Mouse (Mus musculus) kidney, adult 2 months (tissue): Measurements from ENCODE around the gene Gm12216. TPM values are rescaled to one million over a fixed set of nuclear protein-coding genes. Genes with fewer than 3 reads are reported as not detected.
A peak's percentile ranks its signal among the peaks of the same experiment; 100 is the strongest.

Experiments
- DNase-seq: peaks from one replicate; pipeline ENCODE4 v3.0.0; 2021
- H3K27ac ChIP-seq: fragments of 200-500 bp; 2 replicates; pipeline ENCODE4 v1.5.1; 2012; ENCODE audit warnings: low read depth, low read length, control low read depth, inconsistent platforms; ENCODE audit not compliant: insufficient read depth
- H3K27me3 ChIP-seq: fragments of 200-500 bp; replicated peaks from 2 replicates; pipeline ENCODE4 v1.6.1; 2012; ENCODE audit warnings: mild to moderate bottlenecking, moderate library complexity, low read length, inconsistent platforms; ENCODE audit not compliant: control insufficient read depth, insufficient read depth
- H3K36me3 ChIP-seq: fragments of 200-500 bp; 2 replicates; pipeline ENCODE4 v1.6.1; 2012; ENCODE audit warnings: mild to moderate bottlenecking, moderate library complexity, low read length, inconsistent platforms; ENCODE audit not compliant: control insufficient read depth, insufficient read depth
- H3K4me1 ChIP-seq: fragments of 200-500 bp; 2 replicates; pipeline ENCODE4 v1.6.1; 2011; ENCODE audit warnings: low read length; ENCODE audit not compliant: control insufficient read depth, insufficient read depth
- H3K4me3 ChIP-seq: fragments of 200-500 bp; 2 replicates; pipeline ENCODE4 v1.5.1; 2011; ENCODE audit warnings: mild to moderate bottlenecking, low read depth, low read length, control low read depth; ENCODE audit not compliant: insufficient read depth
- CTCF ChIP-seq: fragments of 200-500 bp; conservative IDR thresholded peaks from 2 replicates; pipeline ENCODE4 v1.5.1; 2011; ENCODE audit warnings: low read depth, mild to moderate bottlenecking, control low read depth, low read length, moderate library complexity, mixed read lengths; ENCODE audit not compliant: insufficient read depth, insufficient read length
- POLR2A ChIP-seq: fragments of 200-500 bp; IDR thresholded peaks from one replicate; pipeline ENCODE4 v1.6.1; 2011; ENCODE audit warnings: low read depth, low read length, control low read depth
- WGBS: fragments of 180-500 bp; shearing (Covaris S2); methylation state at CpG from one replicate; pipeline ENCODE4 v1.1.7; 2018; 5-methylcytosine and 5-hydroxymethylcytosine counted together
- polyA plus RNA-seq: library from polyadenylated mRNA; depleted of rRNA; stranded (reverse); fragments of >200 nt; gene quantifications from 2 replicates; pipeline ENCODE4 v1.2.3, GENCODE M21; 2012

Gm12216 gene
- polyA plus RNA-seq, 1 experiment = 5.4 TPM

DNA sequence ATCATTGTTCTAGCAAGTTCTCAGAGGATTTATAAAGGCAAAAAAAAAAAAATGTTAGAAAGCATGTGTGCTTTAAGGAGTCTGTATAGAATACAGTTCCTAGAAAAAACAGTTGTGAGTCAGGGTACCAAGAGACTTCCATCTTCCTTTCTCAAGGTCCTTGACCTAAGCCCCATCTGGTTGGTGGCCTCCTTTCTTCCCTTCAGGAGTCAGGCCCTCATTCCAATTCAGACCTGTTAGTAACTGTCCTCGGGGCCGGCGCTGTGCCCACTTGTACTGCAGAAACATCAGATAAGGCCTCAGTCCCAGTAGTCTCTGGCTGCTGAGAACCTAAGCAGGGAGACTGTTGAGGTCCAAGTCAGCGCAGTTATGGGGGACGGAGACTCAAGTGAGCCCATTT is 86.0 kb downstream of the Gm12216 start, which contains the start of gene Gm17334:
Gene Gm17334 (minus strand): TSS at position 101 of the 400 bp plus-strand sequence.
- Histone ChIP-seq H3K27ac (no peak within 1 kb of the TSS), H3K4me3 (peak within 1 kb of the TSS; percentile 23; the same call in 1 of the 2 replicates), H3K27me3 (no peaks in the 10 kb centered on the region), H3K4me1 (no peaks in the 10 kb centered on the region), H3K36me3 (no peaks in the 10 kb centered on the region)
- no peak for DNase-seq
- WGBS = 84% methylated on average over 5 of the region's 5 CpGs
- TF ChIP-seq CTCF = no peak
- TF ChIP-seq POLR2A = no peak

- H3K4me1 ChIP-seq = no peaks in the 10 kb centered on the region
- TF ChIP-seq CTCF = no peak
- no peak for TF ChIP-seq POLR2A
- H3K27ac ChIP-seq = no peak overlapping the region
- H3K36me3 ChIP-seq = no peaks in the 10 kb centered on the region
- H3K27me3 ChIP-seq = no peaks in the 10 kb centered on the region
- 80% methylated on average over 9 of the region's 9 CpGs for WGBS
- peak overlapping the region; percentile 23; the same call in 1 of the 2 replicates for H3K4me3 ChIP-seq
- no peak for DNase-seq
Measured at GRCm38 (mm10) chr11:53772536-53772935, 86.5 kb downstream of the Gm12216 start.

DNA sequence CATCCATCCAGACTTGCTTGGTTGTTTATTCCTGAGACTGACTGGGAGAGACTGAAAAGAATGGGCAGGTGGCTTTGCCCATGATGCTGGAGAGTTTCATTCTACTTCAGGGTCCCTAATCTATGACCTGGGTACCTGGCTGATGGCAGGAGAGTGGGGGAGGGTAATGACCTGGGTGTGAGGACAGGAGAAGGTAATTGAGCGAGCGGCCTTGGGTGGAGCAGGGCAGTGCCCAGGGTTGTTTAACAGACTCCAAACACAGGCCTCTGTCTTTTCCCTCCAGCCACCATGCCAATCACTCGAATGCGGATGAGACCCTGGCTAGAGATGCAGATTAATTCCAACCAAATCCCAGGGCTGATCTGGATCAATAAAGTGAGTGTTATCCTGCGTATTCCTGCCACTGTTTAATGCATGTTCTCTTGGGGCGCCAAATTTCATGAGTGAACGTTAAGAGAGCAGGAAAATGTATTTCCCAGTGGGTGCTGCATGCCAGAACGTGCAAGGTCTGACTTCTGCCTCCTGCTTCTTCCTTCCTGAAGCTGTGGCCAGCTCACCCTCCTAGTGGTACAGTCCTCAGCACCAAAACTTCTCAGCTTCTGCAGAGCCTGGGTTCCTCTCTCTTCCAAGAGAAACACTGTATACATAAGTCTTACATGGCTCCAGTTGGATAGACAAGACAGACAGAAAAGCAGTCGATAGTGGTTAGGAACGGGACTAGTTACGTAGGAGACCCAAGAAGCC is 87.9 kb downstream of the Gm12216 start:
- DNase-seq = no peak
- H3K27me3 ChIP-seq = no peaks in the 10 kb centered on the region
- no peak for TF ChIP-seq POLR2A
- TF ChIP-seq CTCF = no peak
- H3K4me3 ChIP-seq = peak overlapping the region; percentile 77
- no peaks in the 10 kb centered on the region for H3K36me3 ChIP-seq
- 64% methylated on average over 11 of the region's 11 CpGs for WGBS
- no peaks in the 10 kb centered on the region for H3K4me1 ChIP-seq
- H3K27ac ChIP-seq = no peak overlapping the region; the same call in 1 of the 2 replicates

GRCm38 (mm10) chr11:53770125-53770791 is 88.8 kb downstream of the Gm12216 start:
- Histone ChIP-seq H3K36me3 (no peaks in the 10 kb centered on the region), H3K4me1 (no peaks in the 10 kb centered on the region), H3K27ac (peak overlapping the region; percentile 88), H3K4me3 (peak overlapping the region; percentile 77), H3K27me3 (no peaks in the 10 kb centered on the region)
- DNase-seq = peak; percentile 81
- WGBS = 1% methylated on average over 75 of the region's 75 CpGs
- TF ChIP-seq CTCF (0 out of 2 replicates have a peak, but pooled peaks have one; percentile 9), POLR2A (no peak)

GRCm38 (mm10) chr11:53769760-53770124 is 89.3 kb downstream of the Gm12216 start, which contains the start of gene Irf1:
Gene Irf1 (plus strand): TSS chr11:53770014.
- Histone ChIP-seq H3K4me3 (peak within 1 kb of the TSS; percentile 77), H3K4me1 (no peaks in the 10 kb centered on the region), H3K27ac (peak within 1 kb of the TSS; percentile 88), H3K27me3 (no peaks in the 10 kb centered on the region), H3K36me3 (no peaks in the 10 kb centered on the region)
- TF ChIP-seq POLR2A (peak; percentile 70), CTCF (no peak)
- DNase-seq = peak; percentile 97
- WGBS = under 1% methylated on average over 40 of the region's 40 CpGs

DNA sequence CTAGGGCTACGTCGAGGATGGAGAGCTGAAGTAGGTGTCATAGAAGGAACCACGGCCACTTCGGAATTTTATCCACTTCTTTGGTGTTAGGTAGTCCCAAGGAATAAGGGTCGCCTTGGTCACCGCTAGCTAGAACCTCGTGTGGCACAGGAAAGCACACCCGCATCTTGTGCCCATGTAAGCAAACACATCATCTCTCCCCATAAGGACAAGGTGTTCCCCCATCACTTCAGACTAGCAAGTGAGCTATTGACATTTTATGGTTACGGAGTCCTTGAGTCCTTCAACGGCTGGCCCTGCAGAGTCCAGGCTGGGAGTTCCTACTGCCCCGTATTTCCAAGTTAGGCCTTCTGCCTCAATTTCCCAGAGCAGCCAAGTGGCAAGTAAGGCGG is 89.9 kb downstream of the Gm12216 start:
- TF ChIP-seq CTCF (no peak), POLR2A (no peak)
- H3K27ac ChIP-seq = peak overlapping the region; percentile 61
- H3K4me3 ChIP-seq = peak overlapping the region; percentile 17; the same call in 1 of the 2 replicates
- no peak for DNase-seq
- no peaks in the 10 kb centered on the region for H3K36me3 ChIP-seq
- H3K4me1 ChIP-seq = no peaks in the 10 kb centered on the region
- no peaks in the 10 kb centered on the region for H3K27me3 ChIP-seq
- WGBS = 74% methylated on average over 12 of the region's 12 CpGs

DNA sequence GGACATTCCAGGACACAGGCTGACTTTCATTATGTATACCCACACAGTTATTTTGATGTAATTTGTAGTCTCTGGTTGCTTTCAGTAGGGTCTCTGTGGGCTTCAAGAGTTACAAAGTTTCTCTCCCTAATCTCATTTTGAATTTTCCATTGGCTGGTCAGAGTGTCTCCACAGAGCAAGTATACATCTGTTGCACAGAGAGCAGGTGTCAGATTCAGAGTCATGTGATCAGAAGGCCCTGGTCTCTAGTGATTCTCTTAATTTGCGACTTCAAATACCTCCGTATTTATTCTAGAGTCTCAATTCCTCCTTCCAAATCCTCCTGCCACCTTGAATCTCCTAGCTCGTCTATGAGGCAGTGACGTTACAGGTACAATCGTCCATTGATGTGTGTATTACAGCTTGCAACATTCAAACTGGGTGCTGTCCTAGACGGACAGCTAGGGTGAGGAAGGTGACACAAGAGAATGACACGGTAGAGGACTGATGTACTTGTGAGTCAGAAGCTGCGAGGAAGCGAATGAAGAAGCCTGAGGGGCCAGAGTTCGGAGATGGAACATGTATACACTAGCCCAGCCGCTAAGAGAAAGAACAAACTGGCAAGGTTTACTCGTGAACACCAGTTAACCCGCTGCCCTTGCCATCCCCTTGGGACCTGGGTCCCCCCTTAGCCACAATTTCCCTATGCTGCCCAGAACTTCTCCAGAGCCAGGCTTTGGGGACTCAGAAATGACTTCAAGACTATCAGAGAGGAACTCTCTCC is 90.5 kb downstream of the Gm12216 start:
- no peak for DNase-seq
- no peak overlapping the region for H3K4me3 ChIP-seq
- TF ChIP-seq POLR2A (no peak), CTCF (no peak)
- no peaks in the 10 kb centered on the region for H3K27me3 ChIP-seq
- no peaks in the 10 kb centered on the region for H3K4me1 ChIP-seq
- H3K27ac ChIP-seq = no peak overlapping the region
- WGBS = 82% methylated on average over 13 of the region's 13 CpGs
- no peaks in the 10 kb centered on the region for H3K36me3 ChIP-seq
